Mouse (Mus musculus) adrenal gland, postnatal 25 days (tissue): ENCODE results near the gene AB124611. TPM values are rescaled to one million over a fixed set of nuclear protein-coding genes. Genes with fewer than 3 reads are reported as not detected.
"Not testable (repeated sequence)": the region's sequence is repeated elsewhere in the genome, so short reads cannot be mapped to it uniquely, and the experiment has no call there.

Source experiments
- DNase-seq: peaks from one replicate; pipeline ENCODE4 v3.0.0; 2021; ENCODE audit warnings: mixed read lengths
- long read RNA-seq: library from polyadenylated mRNA; stranded (forward); transcript quantifications from one replicate; pipeline ENCODE4 v2.0.0, GENCODE M21; 2021
- total RNA-seq: library from RNA; stranded (reverse); gene quantifications from 2 replicates; pipeline ENCODE4 v1.2.3, GENCODE M21; 2021

Gene AB124611
- 1.3 TPM in 1 of 2 replicates, not detected in the other for total RNA-seq
- long read RNA-seq, partial matches to known transcripts: 0 of 1 reads
- long read RNA-seq, other reads (novel, unspliced or antisense): 0 of 1 reads

DNA sequence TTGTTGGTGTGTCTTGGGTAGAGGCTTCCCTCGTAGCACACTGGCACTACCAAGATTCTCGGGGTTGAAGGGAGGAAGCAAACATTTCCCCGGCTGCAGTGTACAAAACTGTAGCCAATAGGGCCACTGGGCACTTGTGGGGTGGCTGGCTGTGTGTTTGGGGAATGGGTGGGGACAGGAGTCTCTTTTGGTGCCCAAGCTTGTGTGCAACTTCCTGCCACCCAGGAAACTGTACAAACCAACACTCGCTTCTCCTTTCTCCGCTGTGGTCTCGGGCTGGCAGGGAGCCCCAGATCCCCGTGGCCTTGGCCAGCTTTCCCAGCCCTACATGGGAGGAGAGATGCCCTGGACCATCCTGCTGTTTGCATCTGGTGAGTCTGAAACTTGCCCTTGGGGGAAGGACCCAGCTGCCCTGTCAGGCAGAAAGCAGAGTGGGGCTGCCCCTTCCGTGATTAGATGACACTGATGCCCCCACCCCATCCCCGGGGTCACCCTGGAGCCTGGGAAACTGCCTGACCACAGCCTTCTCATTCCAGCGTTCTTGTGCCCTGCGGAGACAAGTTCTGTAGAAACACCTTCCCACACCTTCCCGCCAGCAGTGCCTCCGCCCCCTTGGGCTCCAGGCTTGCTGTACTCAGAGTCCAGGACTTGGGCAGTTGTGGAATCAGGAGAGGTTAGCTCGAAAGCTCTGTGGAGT lies at the start of gene AB124611:
AB124611 (plus strand) TSS at position 240 of the 697 bp plus-strand sequence.
- no peak for DNase-seq

DNA sequence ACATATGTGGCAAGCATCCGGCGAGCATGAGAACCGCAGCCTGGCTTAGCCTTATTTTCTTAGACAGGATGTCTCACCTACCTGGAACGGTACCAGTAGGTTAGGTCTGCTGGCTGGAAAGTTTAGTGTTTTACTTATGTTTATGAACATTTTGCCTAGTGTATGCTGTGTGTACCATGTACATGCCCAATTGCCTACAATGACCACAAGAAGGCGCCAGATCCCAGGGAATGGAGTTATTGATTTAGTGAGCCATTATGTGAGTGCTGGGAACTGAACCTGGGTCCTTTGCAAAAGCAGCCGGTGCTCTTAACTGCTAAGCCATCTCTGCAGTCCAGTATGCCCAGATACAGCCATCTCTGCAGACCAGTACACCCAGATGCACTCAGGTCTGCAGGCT lies 48.3 kb upstream of the AB124611 start:
- DNase-seq: no peak

DNA sequence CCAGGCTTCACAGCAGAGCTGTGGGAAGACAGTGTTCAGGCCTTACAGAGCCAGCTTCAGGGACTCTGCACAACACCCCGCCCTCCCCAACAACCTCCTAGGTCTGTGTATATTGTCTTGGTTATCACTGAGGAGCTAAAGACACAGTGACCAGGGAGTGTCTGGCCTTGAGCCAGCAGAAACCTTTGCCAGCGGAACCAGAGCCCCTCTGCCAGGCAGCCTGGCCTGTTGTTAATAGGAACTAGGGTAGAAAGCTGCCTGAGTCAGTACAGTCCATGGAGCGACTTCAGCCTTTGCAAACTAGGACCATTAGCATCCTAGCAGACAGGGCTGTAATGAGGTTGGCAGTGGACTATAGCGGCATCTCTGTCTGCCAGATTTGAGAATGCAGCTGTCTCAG lies 41.9 kb upstream of the AB124611 start:
- DNase-seq: no peak

DNA sequence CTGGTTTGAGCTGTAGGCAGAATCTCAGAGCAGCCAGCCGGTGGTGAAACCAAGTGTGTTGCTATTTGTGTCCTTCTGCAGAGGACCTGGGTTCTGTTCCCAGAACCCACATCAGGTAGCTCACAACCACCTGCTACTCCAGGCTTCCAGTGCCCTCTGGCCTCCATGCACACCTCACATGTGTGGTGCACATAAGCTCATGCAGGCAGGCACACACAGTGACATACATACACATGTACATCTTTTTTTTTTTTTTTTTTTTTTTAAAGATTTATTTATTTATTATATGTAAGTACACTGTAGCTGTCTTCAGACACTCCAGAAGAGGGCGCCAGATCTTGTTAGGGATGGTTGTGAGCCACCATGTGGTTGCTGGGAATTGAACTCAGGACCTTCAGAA lies 37.7 kb upstream of the AB124611 start:
- not testable (repeated sequence) for DNase-seq

DNA sequence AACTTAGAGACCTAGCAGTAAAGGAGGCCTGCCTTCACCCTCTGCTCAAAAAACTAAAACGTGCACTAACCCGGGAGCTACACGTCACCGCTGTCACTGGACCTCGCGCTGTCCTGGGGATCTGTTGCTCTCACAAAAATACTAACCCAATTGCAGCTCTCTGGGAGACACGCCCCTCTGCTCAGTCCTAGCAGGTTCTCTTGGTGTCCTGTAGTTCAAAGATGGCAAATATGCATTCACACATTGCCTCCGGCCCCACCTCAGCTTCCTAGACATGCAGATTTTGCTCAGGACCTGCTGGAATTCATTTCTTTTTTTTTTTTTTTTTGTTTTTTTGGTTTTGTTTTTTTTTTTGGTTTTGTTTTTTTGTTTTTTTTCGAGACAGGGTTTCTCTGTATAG lies 35.3 kb upstream of the AB124611 start:
- no peak for DNase-seq

DNA sequence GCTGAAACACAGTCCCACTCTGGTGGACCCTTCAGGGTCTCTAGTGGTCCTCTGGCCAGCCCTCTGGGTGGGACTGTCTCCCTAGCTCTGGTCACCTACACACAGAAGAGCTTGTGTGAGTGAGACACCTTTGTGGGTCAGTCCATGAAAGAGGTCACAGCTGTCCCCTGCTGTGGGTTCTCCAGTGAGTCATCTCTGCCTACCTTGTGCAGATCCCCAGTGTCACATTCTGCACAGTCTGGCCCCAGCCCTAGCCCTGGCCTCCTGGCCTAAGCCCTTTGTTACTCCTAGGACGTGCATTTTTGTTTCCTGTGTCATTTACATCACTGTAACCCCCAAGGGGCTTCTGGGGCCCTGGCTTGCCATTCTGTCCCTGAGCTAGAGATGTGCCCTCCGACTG lies 32.1 kb upstream of the AB124611 start:
- DNase-seq: no peak

DNA sequence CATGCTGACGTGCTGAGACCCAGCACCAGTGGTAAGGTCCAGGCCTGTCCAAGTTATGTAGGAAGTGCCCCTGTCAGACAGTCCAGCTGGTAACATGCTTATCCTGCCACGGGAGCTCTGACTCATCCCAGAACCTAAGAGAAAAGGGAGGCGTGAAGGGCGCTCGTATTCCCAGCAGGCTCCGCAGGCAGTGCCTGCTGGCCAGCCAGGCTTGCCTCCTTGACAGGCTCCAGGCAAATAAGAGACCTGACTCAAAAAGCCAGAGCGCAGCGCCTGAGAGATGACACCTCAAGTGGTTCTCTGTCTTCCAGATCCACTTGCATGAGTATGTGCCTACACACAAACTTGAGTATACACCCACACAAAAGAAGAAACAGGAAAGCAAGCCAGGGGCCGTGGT lies 31.2 kb upstream of the AB124611 start:
- no peak for DNase-seq

DNA sequence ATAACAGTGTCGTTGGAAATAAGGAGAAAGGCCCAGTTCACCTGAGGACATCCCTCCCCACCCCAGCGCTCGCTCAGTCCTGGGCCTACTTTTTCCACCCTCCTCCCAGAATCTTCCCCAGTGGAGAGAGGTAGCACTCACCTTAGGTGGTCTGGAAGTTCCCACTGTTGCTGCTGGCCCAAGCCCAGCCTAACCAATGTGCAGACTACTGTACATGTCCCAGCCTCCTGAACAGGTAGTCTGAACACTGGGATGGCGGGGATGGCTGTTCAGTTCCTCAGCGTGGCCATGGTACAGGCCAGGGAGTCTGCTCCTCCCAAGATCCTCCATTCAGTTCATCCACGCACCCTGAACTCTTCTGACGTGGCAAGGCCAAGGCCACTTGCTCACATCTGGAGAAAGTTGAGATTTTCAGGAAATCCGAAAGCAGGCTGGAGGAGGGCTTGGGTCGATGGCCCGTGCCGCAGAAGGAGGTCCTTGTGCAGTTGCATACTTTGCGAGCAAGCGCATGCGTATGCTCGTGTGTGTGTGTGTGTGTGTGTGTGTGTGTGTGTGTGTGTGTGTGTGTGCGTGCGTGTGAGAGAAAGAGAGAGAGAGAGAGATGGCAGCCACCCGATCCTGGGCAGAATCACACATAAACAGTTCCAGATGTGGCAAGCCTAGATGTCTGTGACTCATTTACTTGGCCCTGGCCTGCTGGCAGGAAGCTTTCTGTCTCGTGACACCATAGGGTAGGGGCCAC lies 29.5 kb upstream of the AB124611 start:
- DNase-seq: peak; percentile 37

DNA sequence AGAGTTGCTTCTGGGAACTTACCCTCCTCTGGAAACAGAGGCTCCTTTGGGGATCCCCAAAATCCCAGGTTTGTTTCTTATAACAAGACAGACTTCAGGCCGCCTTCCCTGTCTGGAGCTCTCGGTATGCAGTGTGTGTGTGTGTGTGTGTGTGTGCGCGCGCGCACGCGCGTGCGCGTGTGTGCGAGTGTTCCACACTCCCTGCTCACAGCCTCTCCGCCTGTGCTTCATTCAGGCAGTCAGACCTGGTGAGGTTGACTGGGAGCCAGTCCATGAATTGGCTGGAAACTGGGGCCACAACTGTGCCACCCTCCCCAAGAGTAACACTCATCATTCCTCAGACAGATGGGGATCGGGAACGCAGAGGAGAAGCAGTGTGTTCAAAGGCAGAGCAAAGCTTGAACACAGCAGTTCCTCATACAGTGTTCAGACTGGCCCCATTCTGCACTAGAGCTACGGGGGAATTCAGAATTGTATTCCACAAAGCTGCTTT lies 28.9 kb upstream of the AB124611 start:
- DNase-seq: no peak

DNA sequence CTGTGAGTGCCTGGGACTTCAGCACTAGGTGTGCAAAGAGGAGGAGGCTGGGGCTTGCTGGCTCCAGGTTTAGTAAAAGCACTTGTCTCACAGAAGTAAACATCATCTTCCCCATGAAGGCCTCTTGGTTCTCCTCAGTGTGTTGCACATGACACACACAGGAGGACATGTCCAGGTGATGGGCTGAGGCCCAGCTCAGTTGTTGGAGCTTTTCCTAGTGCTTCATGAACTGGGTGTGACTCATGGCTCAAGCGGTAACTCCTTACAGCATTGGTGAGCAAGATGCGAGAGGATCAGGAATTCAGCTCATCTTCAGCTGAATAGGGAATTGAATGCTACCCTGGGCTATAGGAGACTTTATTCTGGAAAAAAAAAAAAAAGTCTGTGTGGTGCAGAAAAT lies 28.3 kb upstream of the AB124611 start:
- no peak for DNase-seq

DNA sequence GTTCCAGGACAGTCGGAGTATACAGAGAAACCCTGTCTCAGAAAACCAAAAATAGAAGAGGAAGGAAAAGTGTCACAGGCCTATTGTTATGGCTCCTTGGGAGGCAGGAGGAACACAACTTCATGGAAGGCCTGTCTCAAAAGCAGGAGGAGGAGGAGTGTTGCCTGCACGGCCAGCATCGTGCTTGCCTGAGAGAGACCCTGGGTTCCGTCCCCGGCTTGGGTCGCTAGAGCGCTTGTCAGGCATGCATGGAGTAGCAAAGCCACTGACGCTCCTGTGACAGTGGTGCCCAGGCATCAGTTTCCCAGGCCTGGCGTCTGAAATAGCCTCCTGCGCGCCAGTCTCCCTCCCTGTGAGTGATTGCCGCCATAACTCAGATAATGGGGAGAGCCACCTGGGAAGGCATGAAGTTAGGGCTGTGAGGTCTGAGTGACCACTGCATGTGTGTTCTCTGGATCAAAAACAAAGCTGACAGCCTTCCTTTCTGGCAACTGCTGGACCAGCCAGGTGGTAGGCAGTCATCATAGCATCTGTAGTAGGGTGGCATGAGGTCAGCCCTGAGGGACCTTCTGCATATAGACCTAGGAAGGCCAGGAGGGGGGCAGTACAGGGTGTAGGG lies 27.6 kb upstream of the AB124611 start:
- no peak for DNase-seq

DNA sequence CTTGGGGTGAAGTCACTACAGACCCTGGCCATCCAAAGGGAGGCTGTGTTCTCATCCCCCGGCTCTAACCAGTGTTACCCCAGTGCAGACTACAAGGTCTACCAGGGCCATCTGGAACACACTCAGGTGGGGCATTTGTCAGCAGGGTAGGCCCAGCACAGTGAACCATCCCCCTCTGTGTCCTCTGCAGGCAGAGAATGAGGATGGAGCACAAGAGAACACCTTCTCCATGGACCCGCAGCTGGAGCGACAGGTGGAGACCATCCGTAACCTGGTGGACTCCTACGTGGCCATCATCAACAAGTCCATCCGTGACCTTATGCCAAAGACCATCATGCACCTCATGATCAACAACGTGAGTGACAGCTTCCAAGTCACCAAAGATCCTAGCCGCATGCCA lies 22.6 kb upstream of the AB124611 start:
- DNase-seq: no peak

DNA sequence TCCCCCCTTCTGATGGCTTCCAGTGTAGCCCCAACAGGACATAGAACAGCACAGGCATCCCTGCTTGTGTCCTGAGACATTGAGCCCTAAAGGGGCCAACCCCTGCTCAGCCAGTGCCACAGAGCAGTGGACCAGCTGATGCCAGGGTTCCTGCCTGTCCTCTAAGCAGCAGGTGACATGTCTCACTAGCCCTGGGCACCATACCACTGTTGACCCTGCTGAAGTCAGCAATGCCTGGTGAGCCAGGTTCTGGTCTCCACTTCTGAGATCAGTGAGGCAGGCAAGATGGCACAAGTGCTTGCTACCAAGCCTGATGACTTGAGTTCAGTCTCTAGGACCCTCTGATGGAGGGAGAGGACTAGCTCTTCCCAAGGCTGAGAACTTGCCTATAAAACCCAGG lies 20.2 kb upstream of the AB124611 start:
- DNase-seq: no peak

DNA sequence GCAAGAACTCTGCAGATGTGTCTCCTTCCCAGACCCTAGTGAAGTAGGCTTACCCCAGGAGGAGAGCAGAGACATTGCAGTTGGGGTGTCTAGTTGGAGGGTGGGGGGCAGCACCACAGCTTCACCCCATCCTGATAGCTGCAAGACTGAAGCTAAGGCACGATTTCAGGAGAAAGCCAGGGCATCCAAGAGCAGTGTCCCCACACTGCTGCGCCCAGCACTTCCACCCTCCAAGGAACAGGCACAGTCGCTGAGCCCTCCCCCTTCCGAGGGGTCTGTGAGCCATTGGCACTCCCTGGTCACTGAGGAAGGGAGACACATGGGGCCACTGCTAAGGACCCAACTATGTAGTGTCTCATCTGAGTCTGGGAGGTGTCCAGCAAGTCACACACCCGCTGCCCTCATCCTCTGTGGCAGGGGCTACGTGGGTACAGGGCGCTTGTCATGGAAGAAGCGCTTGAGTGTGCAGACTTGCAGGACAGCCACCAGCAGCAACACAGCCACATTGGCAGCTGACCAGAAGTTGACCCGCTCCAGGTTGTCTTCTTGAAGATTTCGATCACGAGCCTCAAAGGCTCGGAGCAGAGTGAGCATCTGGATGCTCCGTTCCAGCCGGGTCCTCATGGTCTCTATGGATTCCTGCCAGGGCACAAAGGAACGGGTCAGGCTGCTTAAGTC lies 18.1 kb upstream of the AB124611 start:
- DNase-seq: no peak

DNA sequence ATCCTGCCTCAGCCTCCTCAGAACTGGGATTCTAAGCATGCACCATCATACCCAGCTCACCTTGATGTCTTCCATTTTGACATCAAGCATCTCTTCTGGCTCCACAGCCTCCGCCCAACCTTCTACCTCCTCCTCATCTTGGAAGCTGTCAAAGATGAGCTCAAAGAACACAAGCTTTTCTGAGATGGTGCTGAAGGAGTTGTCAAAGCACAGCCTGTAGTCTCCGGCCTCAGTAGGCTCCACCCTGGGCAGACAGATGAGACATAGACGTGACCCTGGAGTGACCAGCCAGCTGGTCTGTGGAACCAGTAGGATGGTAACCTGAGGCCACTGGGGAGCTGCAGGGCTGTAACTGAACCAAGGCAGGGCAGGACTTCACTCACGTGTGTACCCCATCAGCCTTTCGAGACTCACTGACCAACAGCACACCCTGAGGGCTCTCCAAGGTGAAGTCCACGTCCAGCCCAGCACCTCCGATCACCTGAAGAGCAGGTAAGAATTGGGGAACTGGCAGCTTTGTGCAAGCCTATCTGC lies 17.0 kb upstream of the AB124611 start:
- DNase-seq: no peak

DNA sequence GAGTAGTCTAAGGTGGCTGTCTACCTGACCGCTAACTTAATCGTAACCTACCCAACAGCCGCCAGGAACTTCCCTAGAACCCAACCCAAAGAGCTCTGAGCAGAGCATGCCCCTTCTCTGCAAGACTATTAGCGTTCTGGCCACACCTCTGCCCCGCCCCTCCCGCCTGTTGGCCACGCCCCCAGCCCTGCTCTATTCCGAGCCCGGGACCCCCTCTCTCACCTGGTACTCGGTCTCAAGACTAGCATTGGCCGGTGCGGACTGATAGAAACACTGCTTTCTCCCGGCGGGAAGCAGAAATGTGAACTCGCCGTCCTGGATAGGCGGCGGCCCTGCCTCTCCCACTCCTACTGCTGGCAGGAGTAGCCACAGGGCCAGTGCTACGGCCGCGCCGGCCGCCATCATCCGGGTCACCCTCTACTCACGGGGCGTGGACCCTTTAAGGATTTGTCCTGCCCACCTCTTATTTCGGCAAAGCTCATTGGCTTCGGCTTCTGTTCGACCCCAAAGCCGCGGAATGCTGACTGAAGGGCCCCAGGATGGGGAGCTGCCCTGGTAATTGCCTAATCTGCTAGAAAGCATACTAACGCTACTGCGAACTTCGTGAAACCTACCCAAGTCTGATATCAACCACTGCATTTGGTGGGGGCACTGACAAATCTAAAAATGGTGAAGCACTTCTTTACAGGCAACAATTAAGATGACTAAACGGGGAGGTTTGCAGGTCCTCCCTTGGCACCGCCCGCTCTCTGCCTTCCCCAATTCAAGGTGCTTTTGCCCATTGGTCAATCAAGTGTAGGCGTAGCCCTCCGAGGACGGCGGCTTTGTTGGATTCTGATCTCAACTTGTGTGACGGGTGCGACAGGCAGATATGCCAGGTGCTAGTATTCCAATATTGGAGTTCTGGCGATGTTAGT lies 15.9 kb upstream of the AB124611 start, which contains the start of gene Tmed1:
Tmed1 (minus strand) TSS at position 481 of the 917 bp plus-strand sequence.
- DNase-seq: peak; percentile 94

DNA sequence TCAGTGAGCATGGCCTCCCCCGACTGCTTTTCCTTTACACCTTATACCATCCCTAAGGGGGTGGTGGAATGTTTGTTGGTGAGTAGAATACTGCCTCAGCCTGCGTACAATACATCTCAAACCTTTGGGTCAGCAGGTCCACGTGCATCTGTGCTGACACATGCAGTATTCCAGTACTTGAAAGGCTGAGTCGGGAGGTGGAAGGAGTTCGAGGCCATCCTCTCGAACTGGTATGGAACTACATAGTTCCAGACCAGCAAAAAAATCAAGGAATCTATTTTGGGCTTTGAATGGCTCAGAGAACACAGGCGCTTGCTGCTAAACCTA lies 15.3 kb upstream of the AB124611 start:
- DNase-seq: no peak

DNA sequence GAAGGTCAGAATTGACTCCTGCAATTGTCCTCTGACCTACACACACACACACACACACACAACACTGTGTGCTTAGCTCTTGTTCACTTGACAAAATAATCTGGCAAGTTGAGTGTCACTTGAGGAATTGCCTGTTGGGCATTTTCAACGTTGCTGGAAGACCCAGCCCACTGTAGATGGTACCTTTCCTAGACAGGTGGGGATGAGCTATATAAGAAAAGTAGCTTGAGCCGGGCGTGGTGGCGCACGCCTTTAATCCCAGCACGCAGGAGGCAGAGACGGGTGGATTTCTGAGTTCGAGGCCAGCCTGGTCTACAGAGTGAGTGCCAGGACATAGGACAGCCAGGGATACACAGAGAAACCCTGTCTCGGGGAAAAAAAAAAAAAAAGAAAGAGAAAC lies 14.9 kb upstream of the AB124611 start:
- no peak for DNase-seq

DNA sequence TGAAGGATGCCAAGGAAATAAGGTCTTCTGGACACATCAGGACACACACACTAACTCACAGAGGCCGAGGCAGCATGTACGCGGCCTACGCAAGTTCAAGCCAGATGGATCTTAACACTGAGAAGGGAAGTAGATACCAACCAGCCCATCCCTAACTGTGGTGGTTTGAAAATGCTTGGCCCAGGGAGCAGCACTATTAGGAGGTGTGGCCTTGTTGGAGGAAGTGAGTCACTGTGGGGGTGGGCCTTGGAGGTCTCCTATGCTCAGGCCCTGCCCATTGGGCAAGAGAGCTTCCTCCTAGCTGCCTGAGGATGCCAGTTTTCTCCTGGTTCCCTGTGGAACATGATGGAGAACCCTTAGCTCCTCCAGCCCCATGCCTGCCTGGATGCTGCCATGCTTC lies 12.5 kb upstream of the AB124611 start:
- no peak for DNase-seq

DNA sequence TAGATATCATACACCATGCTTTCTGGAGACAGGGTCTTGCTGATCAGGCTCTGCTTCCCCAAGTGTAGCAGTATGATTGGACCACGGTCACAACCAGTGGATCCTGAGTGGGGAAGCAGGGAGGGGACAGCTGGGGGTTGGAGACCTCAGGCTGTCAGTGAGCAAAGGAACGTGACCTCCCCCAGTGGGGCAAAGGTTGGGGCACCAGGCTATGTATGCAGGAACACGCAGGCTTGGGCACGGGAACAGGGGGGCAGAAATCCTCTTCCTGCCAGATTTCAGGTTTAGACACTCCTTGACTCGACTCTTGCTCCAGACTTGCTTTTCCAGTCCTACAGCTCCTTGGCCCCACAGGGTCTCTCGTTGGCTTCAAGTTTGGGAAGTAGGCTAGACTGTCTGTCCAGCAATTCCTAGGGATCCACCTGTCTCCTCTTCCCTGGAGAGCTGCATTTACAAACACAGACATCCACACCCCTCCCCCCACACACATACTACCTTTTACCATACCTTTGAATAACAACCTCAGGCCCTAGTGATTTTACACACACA lies 8.0 kb upstream of the AB124611 start:
- no peak for DNase-seq

DNA sequence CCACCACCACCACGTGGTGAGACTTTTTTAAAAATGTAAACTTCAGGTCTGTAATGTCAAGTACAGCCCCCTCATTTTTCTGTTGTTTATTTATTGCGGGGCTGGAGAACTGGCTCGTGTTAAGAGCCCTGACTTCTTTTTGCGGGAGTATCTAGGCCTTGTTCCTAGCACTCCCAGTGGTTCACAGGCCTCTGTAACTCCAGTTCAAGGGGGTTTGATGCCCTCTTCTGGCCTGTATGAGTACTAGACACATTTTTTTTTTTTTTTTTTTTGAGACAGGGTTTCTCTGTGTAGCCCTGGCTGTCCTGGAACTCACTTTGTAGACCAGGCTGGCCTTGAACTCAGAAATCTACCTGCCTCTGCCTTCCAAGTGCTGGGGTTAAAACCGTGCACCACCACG lies 7.3 kb upstream of the AB124611 start:
- DNase-seq: not testable (repeated sequence)
